8 mouse cellular contexts compared by ENCODE assay signal in the genomic region with DNA sequence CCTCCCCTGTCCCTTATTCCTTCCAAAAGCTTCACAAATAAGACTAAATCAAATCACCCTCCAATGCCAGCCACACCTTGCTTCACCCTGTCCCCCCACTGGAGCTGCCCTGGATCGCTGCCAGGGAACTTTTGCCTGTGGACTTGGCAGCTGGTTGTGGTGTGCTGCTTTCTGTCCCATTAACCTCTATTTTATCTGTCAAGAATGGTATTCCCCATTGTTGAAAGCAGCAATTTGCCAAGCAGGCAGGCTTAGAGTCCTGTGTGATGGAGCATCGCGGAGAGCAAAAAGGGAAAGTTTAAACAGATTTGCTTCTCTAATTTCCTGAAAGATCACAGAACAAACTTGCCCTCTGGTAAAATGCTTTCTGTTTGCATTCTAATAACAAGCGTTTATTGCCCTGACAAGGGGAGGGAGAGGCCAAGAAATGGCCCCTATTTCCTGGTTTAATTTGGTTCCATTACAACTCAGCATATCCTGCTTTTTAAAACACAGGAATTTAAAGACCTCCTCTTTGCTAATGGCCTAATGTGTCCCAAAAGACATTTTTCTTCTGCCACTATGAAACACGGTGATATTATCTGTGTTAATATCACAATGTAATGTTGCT.
DNase-seq lines count a peak whose midpoint lies in the region; ATAC-seq and TF ChIP-seq lines count a peak whose summit lies in the region.

No protein-coding gene starts in this region.

- ATAC-seq in kidney, embryonic 15.5 days (replicated peaks; ENCODE audit: low FRiP score) = no peak

- no peak for TF ChIP-seq POLR2A in thymus, adult 2 months (IDR thresholded peaks at IDR 0.05; ENCODE audit: control insufficient read depth, extremely low read depth, insufficient read depth, low read length, poor library complexity)

- H3K4me2 ChIP-seq in kidney, embryonic 15.5 days = peak overlapping the region; percentile 14; the same call in 1 of the 2 replicates

- H3K4me1 ChIP-seq in kidney, embryonic 15.5 days = peaks cover 36% of the 10 kb centered on the region
- H3K4me1 ChIP-seq in thymus, adult 2 months (replicated peaks; ENCODE audit: control insufficient read depth, insufficient read depth, low read length) = no peaks in the 10 kb centered on the region

- H3K36me3 ChIP-seq in kidney, embryonic 15.5 days = no peaks in the 10 kb centered on the region
- H3K36me3 ChIP-seq in thymus, adult 2 months (ENCODE audit: control insufficient read depth, insufficient read depth, low read length) = no peaks in the 10 kb centered on the region

- no peak for TF ChIP-seq CTCF in gastrocnemius, adult 2 months (IDR thresholded peaks at IDR 0.05)
- TF ChIP-seq CTCF in thymus, adult 2 months (IDR thresholded peaks at IDR 0.05; ENCODE audit: borderline replicate concordance, control insufficient read depth, extremely low read depth, insufficient read depth, low read length, poor library complexity) = no peak

- H3K9me3 ChIP-seq in kidney, embryonic 15.5 days (replicated peaks) = no peaks in the 10 kb centered on the region

- 9% methylated on average over 5 of the region's 5 CpGs for WGBS in kidney, embryonic 15.5 days
- 55% methylated on average over 5 of the region's 5 CpGs for WGBS in thymus, adult 2 months

- peak; percentile 53 for DNase-seq in gastrocnemius, adult 2 months
- no peak for DNase-seq in gastrocnemius, adult 8-10 months (ENCODE audit: low spot score in 2 of 2)
- peak; percentile 46 for DNase-seq in Muller cell, postnatal 12 days (ENCODE audit: inconsistent ontology term)
- DNase-seq in heart, adult 8-10 months (ENCODE audit: low spot score) = peak; percentile 47
- no peak for DNase-seq in thymus, adult 2 months
- DNase-seq in frontal cortex, postnatal 25 days (ENCODE audit: low spot score in 2 of 2) = no peak
- DNase-seq in right cerebral cortex, postnatal 25 days = no peak

- H3K27me3 ChIP-seq in kidney, embryonic 15.5 days = no peaks in the 10 kb centered on the region
- H3K27me3 ChIP-seq in thymus, adult 2 months (ENCODE audit: control insufficient read depth, insufficient read depth, low read length) = no peaks in the 10 kb centered on the region

- H3K4me3 ChIP-seq in gastrocnemius, adult 2 months = no peak overlapping the region
- no peak overlapping the region for H3K4me3 ChIP-seq in kidney, embryonic 15.5 days (replicated peaks)
- no peak overlapping the region for H3K4me3 ChIP-seq in thymus, adult 2 months (ENCODE audit: control insufficient read depth, insufficient read depth, low read length)

- peak overlapping the region; percentile 38; the same call in 1 of the 2 replicates for H3K27ac ChIP-seq in gastrocnemius, adult 2 months
- H3K27ac ChIP-seq in kidney, embryonic 15.5 days = peak overlapping the region; percentile 83
- H3K27ac ChIP-seq in thymus, adult 2 months (ENCODE audit: control insufficient read depth, insufficient read depth, low read length) = no peak overlapping the region

- intact Hi-C loops in gastrocnemius, adult 2 months (cut with DNase I) = loop anchor here (10.0 kb wide), 1 partner anchor 191 kb away; no protein-coding TSS in a partner anchor

- H3K9ac ChIP-seq in kidney, embryonic 15.5 days = no peak overlapping the region

Comparison
In these comparisons a context has a peak if more than half of its experiments do, and no peak if none do; other contexts are left out.
1. DNase-seq: peak in gastrocnemius, adult 2 months (single experiment), Muller cell, postnatal 12 days (single experiment) and heart, adult 8-10 months (single experiment); none in gastrocnemius, adult 8-10 months (0 of 2), thymus, adult 2 months (single experiment), frontal cortex, postnatal 25 days (0 of 2) and right cerebral cortex, postnatal 25 days (single experiment).